Mouse (Mus musculus): ENCODE data around the gene Lamc1.
"Not testable (repeated sequence)": the region's sequence is repeated elsewhere in the genome, so short reads cannot be mapped to it uniquely, and the experiment has no call there.

Lamc1 gene

GRCm38 (mm10) chr1:153332444-153333295 lies at the start of gene Lamc1:
Lamc1 (minus strand) TSS chr1:153332786.
- peak; percentile 97 for DNase-seq

- no peak for DNase-seq
Measured at GRCm38 (mm10) chr1:153380746-153381282, 48.2 kb upstream of the Lamc1 start.

GRCm38 (mm10) chr1:153379832-153380231 lies 47.2 kb upstream of the Lamc1 start:
- DNase-seq, result no peak

- DNase-seq, result no peak
Measured at GRCm38 (mm10) chr1:153378587-153378986, 46.0 kb upstream of the Lamc1 start.

- DNase-seq, result no peak
Measured at GRCm38 (mm10) chr1:153376446-153376845, 43.9 kb upstream of the Lamc1 start.

GRCm38 (mm10) chr1:153374136-153374535 lies 41.5 kb upstream of the Lamc1 start:
- no peak for DNase-seq

- DNase-seq, result no peak
Measured at GRCm38 (mm10) chr1:153371846-153372245, 39.3 kb upstream of the Lamc1 start.

- DNase-seq, result peak; percentile 16
Measured at GRCm38 (mm10) chr1:153369011-153369410, 36.4 kb upstream of the Lamc1 start.

GRCm38 (mm10) chr1:153367048-153367447 lies 34.5 kb upstream of the Lamc1 start:
- DNase-seq, result no peak

- no peak for DNase-seq
Measured at GRCm38 (mm10) chr1:153361926-153362325, 29.3 kb upstream of the Lamc1 start.

GRCm38 (mm10) chr1:153360556-153360955 lies 28.0 kb upstream of the Lamc1 start:
- DNase-seq, result no peak

- no peak for DNase-seq
Measured at GRCm38 (mm10) chr1:153357218-153357617, 24.6 kb upstream of the Lamc1 start.

- no peak for DNase-seq
Measured at GRCm38 (mm10) chr1:153354466-153354865, 21.9 kb upstream of the Lamc1 start.

GRCm38 (mm10) chr1:153353736-153354430 lies 21.3 kb upstream of the Lamc1 start:
- peak; percentile 47 for DNase-seq

GRCm38 (mm10) chr1:153351034-153351433 lies 18.4 kb upstream of the Lamc1 start:
- DNase-seq, result no peak

GRCm38 (mm10) chr1:153347726-153348125 lies 15.1 kb upstream of the Lamc1 start:
- no peak for DNase-seq

- no peak for DNase-seq
Measured at GRCm38 (mm10) chr1:153347040-153347439, 14.5 kb upstream of the Lamc1 start.

- peak; percentile 27 for DNase-seq
Measured at GRCm38 (mm10) chr1:153345699-153346291, 13.2 kb upstream of the Lamc1 start.

- DNase-seq, result no peak
Measured at GRCm38 (mm10) chr1:153345002-153345401, 12.4 kb upstream of the Lamc1 start.

- not testable (repeated sequence) for DNase-seq
Measured at GRCm38 (mm10) chr1:153335451-153335850, 2.9 kb upstream of the Lamc1 start.

- DNase-seq, result peak; percentile 37
Measured at GRCm38 (mm10) chr1:153333296-153334121, 923 bp upstream of the Lamc1 start.

GRCm38 (mm10) chr1:153331796-153332443 lies 666 bp downstream of the Lamc1 start:
- DNase-seq, result peak; percentile 78
